Mouse (Mus musculus) neural tube, embryonic 10.5 days (tissue): Measurements from ENCODE around the gene Rev1.
A peak's percentile ranks its signal among the peaks of the same experiment; 100 is the strongest.

Experiments
- DNase-seq: peaks from one replicate; pipeline ENCODE4 v3.0.0-alpha.2; 2017; ENCODE audit warnings: low spot score; ENCODE audit errors: extremely low spot score

Gene Rev1

DNA sequence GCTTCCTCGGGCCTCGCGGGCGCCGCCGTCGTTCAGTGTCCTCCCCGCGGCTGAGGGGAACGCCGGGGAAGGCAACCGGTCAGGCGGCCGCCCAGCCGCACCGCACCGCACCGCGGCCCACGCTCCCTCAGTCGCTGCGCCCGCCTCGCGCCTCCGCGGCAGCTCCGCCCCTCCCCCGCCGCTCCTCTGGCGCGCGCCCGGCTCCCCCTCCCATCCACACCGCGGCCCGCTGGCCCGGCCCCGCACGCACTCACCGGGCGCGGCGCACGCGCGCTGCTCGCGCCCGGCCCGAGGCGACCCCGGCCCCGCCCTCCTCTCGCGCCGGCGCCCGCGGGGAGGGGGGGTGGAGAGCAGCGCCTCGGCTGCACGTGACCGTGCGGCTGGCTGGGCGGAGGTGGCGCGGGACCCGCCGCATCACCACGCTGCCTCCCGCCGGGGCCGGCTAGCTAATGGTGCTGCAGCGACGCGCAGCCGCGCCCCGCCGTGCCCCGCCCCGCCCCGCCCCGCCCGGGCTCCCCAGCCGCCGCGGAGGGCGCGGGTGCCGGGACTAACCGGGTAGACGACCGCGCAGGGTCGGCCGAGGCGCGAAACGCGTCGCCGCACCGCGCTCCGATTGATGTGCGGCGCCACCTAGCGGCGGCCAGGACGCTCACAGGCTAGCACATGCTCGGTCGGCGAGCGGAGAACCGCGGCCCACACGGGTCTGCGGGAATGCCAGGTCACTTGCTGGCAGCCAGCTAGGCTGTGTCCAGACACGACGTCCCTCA lies at the start of gene Rev1:
Gene Rev1, minus strand, starts transcription at position 301 of the 767 bp plus-strand sequence.
- DNase-seq, result peak; percentile 93

DNA sequence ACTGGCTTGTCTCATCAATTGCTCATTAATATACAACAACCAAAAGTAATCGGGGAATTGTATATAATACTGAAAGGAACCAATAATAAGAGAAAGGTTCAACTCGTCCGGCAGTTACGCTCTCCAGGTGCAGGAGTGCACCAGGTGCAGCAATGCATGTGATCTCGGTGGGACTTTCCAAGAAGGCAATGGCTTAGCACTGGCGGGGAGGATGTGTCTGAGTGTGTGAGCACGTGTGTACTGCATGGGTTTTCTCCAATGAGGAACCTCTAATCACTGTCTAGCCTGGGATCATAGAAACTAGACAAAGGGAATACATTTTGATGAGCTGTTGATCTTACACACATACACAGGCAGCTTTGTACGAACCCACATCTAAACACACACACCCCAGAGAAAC lies 49.3 kb upstream of the Rev1 start:
- no peak for DNase-seq

GRCm38 (mm10) chr1:38176077-38176476 lies 46.5 kb upstream of the Rev1 start:
- DNase-seq, result no peak

GRCm38 (mm10) chr1:38171874-38172273 lies 42.3 kb upstream of the Rev1 start:
- DNase-seq, result no peak

DNA sequence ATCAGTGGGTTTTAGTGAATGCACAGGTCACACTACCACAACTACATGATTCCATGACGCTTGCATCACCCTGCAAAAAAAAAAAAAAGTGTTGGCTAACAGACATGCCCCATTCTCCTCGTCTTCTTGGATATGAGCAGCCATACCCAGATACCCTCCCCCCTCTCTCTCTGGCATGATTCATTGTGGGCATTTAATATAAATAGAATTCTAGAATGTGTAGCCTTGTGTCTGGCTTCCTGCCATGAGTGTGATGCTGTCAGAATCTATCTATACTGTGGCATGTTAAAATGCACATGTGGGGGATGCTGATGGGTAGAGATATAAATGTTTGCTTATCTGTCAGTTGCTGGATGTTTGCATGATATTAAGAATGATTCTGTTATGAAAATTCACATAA lies 36.1 kb upstream of the Rev1 start:
- DNase-seq, result no peak

DNA sequence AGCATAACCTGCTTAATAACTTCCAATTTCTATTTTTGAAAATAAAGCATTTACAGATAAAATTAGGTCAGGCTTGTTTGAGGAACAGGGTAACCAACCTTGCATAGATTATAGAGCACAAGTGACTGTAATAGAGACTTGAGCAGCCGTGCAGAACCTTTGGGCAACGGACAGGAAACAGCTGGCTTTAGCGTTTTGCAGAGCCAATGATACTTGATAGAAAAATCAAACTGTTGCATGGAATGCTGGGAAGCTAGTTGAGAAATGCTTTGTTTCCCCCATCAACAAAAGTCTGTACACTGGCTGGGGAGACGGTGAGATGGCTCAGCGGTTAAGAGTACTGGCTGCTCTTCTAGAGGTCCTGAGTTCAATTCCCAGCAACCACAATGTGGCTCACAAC lies 20.5 kb upstream of the Rev1 start:
- no peak for DNase-seq

DNA sequence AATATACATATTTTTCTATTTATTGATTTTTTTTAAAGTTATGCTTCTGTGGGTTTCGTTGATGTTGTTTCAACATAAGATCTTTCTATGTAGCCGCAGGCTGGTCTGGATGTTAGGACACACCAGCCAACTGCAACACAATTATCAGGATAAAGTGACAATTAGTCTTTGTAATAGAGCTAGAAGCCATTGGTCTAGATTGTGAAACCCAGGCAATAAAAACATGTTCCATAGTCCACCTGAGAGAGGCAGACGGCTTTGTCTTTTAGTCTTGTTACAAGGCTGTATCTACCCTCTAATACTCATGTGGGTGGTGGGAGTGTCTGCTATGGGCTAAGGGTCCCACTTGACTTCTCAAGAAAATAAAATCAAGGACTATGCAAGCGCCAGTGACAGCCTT lies 16.4 kb upstream of the Rev1 start:
- DNase-seq, result no peak

GRCm38 (mm10) chr1:38141371-38141770 lies 11.8 kb upstream of the Rev1 start:
- no peak for DNase-seq

- peak; percentile 10 for DNase-seq
These were observed 11.3 kb upstream of the Rev1 start for GRCm38 (mm10) chr1:38140911-38141310.

- DNase-seq, result peak; percentile 3
These were observed 9.8 kb upstream of the Rev1 start for GRCm38 (mm10) chr1:38139396-38139795.

DNA sequence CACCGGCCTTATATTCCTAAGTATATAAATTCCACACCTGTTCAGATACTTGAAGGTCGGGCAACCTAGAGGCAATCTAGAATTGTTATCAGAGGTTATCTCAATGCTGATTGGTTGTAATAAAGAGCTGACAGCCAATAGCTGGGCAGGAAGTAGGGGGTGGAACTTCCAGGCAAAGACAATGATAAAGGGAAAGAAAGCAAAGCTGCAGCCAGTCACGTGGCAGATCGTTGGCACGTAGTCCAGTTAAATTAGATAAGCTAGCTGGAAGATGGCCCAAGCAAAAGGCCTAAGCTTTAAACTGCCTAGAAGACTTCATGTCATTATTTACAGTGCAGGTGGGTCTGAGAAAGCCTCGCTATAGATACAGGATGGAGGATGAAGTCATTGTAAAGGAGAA lies 3.3 kb upstream of the Rev1 start:
- DNase-seq, result no peak

DNA sequence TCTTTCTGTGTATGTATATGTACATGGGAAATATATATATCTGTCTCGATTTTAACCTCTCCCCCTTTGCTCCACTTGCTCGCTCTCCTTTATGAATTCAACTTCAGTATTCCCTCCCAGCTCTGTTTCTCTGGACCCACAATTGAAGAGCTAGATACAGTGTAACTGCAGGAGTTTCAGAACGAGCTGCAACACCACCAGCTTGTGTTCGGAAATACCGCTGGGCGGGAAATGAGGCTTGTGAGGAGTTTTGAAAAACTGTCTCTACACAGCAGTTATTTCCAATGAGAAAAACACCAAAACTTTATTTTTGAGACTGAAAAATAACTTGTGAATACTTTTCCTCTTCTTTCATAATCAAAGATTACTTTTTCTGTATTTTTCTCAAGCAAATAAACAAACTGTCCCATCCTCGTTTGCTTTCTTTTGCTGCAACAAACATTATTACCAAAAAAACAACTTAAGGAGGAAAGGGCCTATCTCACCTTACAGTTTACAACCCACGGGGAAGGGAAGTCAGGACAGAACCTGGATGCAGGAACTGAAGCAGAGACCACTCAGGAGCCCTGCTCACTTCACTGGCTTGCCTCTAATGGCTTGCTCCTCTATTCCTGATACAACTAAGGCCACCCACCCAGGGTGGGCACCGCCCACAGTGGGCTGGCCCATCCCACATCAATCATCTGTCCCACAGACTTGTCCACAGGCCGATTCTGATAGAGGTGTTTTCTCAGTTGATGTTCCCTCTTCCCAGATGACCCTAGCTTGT lies 1.3 kb upstream of the Rev1 start:
- peak; percentile 20 for DNase-seq

GRCm38 (mm10) chr1:38128919-38129436 lies 623 bp downstream of the Rev1 start:
- DNase-seq, result peak; percentile 66

GRCm38 (mm10) chr1:38127036-38127435 lies 2.6 kb downstream of the Rev1 start:
- DNase-seq, result no peak

DNA sequence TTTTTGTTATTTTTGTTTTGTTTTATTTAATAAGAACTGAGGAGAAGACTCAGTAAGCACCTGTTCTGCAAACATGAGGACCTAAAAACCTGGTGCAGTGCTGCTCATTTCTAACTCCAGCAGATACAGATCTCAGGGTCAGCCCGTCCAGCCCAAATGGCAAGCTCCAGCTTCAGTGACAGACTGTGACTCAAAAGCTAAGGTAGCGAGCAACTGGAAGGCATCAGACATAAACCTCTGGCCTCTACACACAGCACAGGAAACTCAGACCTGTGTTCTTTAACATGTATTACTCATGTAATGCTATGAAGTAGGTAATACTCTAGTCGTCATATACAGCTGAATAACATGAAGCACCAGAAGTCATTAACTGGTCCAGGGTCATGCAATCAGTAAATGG lies 3.2 kb downstream of the Rev1 start:
- no peak for DNase-seq

DNA sequence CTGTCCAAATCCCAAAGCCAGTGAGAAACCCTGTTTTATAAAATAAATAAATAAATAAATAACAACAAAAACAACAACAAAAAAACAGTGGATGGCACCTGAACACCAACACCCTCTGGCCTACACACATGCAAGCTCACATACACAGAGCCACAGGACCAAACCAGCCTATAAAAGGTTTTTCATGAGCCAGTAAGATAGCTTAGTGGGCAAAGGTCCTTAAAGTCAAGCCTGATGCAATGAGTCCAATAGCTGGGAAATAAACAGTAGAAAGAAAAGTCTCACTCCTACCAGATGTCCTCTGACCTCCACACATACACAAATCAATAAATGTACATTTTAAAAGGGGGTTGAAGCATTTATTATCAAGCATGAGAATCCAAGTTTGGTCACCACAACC lies 5.3 kb downstream of the Rev1 start:
- DNase-seq, result no peak

- DNase-seq, result no peak
These were observed 8.7 kb downstream of the Rev1 start for GRCm38 (mm10) chr1:38120877-38121276.

GRCm38 (mm10) chr1:38118624-38119023 lies 11.0 kb downstream of the Rev1 start:
- DNase-seq, result no peak

GRCm38 (mm10) chr1:38109786-38110185 lies 19.8 kb downstream of the Rev1 start:
- no peak for DNase-seq

DNA sequence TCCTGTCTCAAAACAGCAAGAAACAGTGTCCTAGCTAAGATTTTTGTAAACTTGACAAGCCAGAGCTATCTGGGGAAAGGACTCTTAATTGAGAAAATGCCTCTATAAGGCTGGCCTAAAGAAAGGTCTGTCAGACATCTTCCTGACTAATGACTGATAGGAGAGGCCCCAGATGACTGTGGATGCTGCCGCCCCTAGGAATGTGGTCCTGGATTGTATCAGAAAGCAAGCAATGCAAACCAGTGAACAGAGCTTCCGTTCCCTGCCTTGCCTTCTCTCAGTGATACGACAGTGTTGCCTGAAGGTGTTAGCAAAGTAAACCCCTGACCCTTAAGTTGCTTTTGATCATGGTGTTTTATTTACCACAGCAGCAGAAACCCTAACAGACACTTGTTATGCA lies 25.8 kb downstream of the Rev1 start:
- no peak for DNase-seq

- DNase-seq, result no peak
These were observed 26.4 kb downstream of the Rev1 start for GRCm38 (mm10) chr1:38103214-38103613.

DNA sequence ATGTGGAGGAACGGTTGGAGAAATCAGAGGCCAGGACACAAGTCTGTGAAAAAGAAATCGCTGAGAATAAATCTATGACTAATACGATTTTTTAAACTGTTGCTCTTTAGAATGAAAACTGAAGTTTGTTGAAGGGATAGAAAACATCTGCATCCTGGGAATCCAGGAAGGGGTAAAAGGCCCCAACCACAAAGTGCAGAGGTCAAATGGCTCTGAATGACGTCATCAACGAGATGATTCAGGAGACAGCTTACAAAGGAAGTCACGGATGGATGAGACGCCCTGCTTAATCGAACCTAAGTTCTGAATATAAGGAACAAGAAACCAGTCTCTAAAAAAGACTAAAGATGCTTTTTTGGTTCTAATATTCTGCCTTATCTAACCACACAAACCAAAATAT lies 48.3 kb downstream of the Rev1 start:
- DNase-seq, result no peak

DNA sequence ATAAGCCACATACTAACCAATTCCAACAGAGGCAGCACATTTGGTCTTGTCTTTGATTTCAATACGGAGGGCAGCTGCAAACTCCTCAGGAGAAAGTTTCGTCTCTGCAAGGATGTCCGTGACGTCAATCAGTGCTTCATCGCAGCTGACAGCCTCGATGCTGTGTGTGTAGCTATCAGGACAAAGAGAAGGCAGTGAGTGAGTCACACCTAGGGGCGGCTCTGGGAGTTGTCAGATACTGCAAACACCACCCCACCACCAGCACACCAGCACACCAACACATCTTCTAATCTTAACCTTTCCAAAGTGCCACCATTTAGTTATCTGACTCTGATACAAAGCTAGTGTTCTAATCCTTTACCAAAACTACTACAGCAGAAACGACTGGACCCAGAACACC lies 58.3 kb downstream of the Rev1 start:
- no peak for DNase-seq
